Mouse (Mus musculus) cerebellum, adult 2 months (tissue): ENCODE results near the gene Pmm1.

Experiments
- CTCF ChIP-seq: fragments of 200-500 bp; IDR thresholded peaks from 2 replicates; pipeline ENCODE4 v1.5.1; 2011; ENCODE audit warnings: low read depth, mild to moderate bottlenecking, control low read depth, low read length, moderate library complexity, borderline replicate concordance; ENCODE audit not compliant: insufficient read depth
- POLR2A ChIP-seq: fragments of 200-500 bp; IDR thresholded peaks from 2 replicates; pipeline ENCODE4 v1.6.1; 2011; ENCODE audit warnings: low read length, control low read depth, borderline replicate concordance; ENCODE audit not compliant: insufficient read depth

DNA sequence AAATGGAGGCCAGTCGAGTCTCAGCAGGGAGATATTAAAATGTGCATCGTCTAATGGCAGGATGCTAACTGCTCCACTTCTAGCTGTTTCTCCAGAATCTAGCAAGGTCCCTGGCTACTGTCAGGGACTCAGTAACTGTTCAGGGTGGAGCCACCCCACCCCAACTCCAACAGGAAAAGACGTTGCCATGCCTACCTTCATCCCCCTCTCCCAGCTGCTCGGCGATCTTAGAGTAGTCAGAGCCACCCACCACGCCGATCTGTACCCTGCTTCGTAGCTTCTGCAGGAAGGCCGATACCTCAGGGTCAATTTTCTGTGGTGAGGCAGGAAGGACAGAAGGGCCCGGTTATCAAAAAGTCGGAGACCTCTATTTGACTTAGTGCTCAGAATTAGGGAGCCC, 3.1 kb downstream of the Pmm1 start:
- TF ChIP-seq CTCF (no peak), POLR2A (no peak)
